Mouse (Mus musculus) kidney, embryonic 14.5 days (tissue): ENCODE results near the gene Akap12. TPM values are rescaled to one million over a fixed set of nuclear protein-coding genes. Genes with fewer than 3 reads are reported as not detected.

ENCODE experiments used
- polyA plus RNA-seq: library from polyadenylated mRNA; unstranded; fragments of >200 nt; fragmentation: Nextera tagmentation; extraction: Ambion mirVana; gene quantifications from 2 replicates; pipeline ENCODE4 v1.2.1, GENCODE M21; 2014

Akap12 gene
- polyA plus RNA-seq, 1 experiment from 2014 or later = 70.7 TPM

Other genes starting within 250 kb of the Akap12 start
- 11.5 and 18.4 TPM in 2 replicates for gene Zbtb2, start 121.7 kb downstream of the Akap12 start, polyA plus RNA-seq
- 56.4 and 61.3 TPM in 2 replicates for gene Rmnd1, start 166.0 kb downstream of the Akap12 start, polyA plus RNA-seq
- 21.4 and 26.3 TPM in 2 replicates for gene Armt1, start 166.1 kb downstream of the Akap12 start, polyA plus RNA-seq
- 0.47 and 1.0 TPM in 2 replicates for gene Ccdc170, start 216.1 kb downstream of the Akap12 start, polyA plus RNA-seq